Mouse (Mus musculus): ENCODE measurements around the gene Fam118a. TPM values are rescaled to one million over a fixed set of nuclear protein-coding genes. Genes with fewer than 3 reads are reported as not detected.

The Fam118a gene
- polyA plus RNA-seq, 1 experiment from 2014 or later = 29.2 TPM

GRCm38 (mm10) chr15:85072651-85073050, 43.9 kb downstream of the Fam118a start:
- ATAC-seq (no peak), DNase-seq (ENCODE audit: low spot score) (no peak)
- Histone ChIP-seq H3K9me3 (replicated peaks; ENCODE audit: control insufficient read depth, low read length) (no peaks in the 10 kb centered on the region), H3K36me3 (ENCODE audit: control insufficient read depth, insufficient read depth, low read length) (no peaks in the 10 kb centered on the region), H3K4me2 (ENCODE audit: low read length) (no peak overlapping the region), H3K4me3 (ENCODE audit: low read depth, low read length) (no peak overlapping the region), H3K27ac (ENCODE audit: low read depth, low read length) (no peak overlapping the region), H3K27me3 (replicated peaks; ENCODE audit: control insufficient read depth, insufficient read depth, low read length) (0 out of 2 replicates have a peak, but pooled peaks cover 3% of the 10 kb centered on the region), H3K4me1 (ENCODE audit: control insufficient read depth, insufficient read depth, low read length) (no peaks in the 10 kb centered on the region), H3K9ac (ENCODE audit: low read length) (no peak overlapping the region)
- WGBS = 85% methylated on average over 2 of the region's 2 CpGs

GRCm38 (mm10) chr15:85085641-85086040, 56.9 kb downstream of the Fam118a start:
- WGBS = 72% methylated on average over 1 of the region's 1 CpGs

More at GRCm38 (mm10) chr15:85085641-85086040, 56.9 kb downstream of the Fam118a start:
- peak; percentile 37 for DNase-seq (ENCODE audit: low spot score)
- Histone ChIP-seq H3K27me3 (replicated peaks; ENCODE audit: control insufficient read depth, insufficient read depth, low read length) (no peaks in the 10 kb centered on the region), H3K4me2 (ENCODE audit: low read length) (no peak overlapping the region), H3K9ac (ENCODE audit: low read length) (no peak overlapping the region), H3K27ac (ENCODE audit: low read depth, low read length) (no peak overlapping the region), H3K4me3 (ENCODE audit: low read depth, low read length) (no peak overlapping the region), H3K36me3 (ENCODE audit: control insufficient read depth, insufficient read depth, low read length) (no peaks in the 10 kb centered on the region), H3K4me1 (ENCODE audit: control insufficient read depth, insufficient read depth, low read length) (no peaks in the 10 kb centered on the region), H3K9me3 (replicated peaks; ENCODE audit: control insufficient read depth, low read length) (no peaks in the 10 kb centered on the region)
- no peak for ATAC-seq

Other genes with a start within 250 kb of the Fam118a start
- gene Phf21b, start 172.9 kb upstream of the Fam118a start, polyA plus RNA-seq (2014; fragmentation: Nextera tagmentation; extraction: Ambion mirVana) = 30.0 and 32.9 TPM in 2 replicates
- gene Gm29666, start 108.9 kb upstream of the Fam118a start, polyA plus RNA-seq (2014; fragmentation: Nextera tagmentation; extraction: Ambion mirVana) = 0.30 and 0.40 TPM in 2 replicates
- gene Nup50, start 105.5 kb upstream of the Fam118a start, polyA plus RNA-seq (2014; fragmentation: Nextera tagmentation; extraction: Ambion mirVana) = 28.3 and 33.3 TPM in 2 replicates
- gene 5031439G07Rik, start 40.4 kb upstream of the Fam118a start, polyA plus RNA-seq (2014; fragmentation: Nextera tagmentation; extraction: Ambion mirVana) = 14.1 and 16.1 TPM in 2 replicates
- gene Upk3a, start 11.8 kb upstream of the Fam118a start, polyA plus RNA-seq (2014; fragmentation: Nextera tagmentation; extraction: Ambion mirVana) = 1.1 and 1.3 TPM in 2 replicates
- gene Smc1b, start 103.0 kb downstream of the Fam118a start, polyA plus RNA-seq (2014; fragmentation: Nextera tagmentation; extraction: Ambion mirVana) = 0.09 and 0.28 TPM in 2 replicates
- gene Ribc2, start 103.1 kb downstream of the Fam118a start, polyA plus RNA-seq (2014; fragmentation: Nextera tagmentation; extraction: Ambion mirVana) = 0.64 and 0.97 TPM in 2 replicates
- gene Fbln1, start 177.0 kb downstream of the Fam118a start, polyA plus RNA-seq (2014; fragmentation: Nextera tagmentation; extraction: Ambion mirVana) = 48.9 and 52.1 TPM in 2 replicates